Mouse (Mus musculus): Measurements from ENCODE around the gene Ap1m2.

- no peak for TF ChIP-seq CTCF (conservative IDR thresholded peaks at IDR 0.05; ENCODE audit: low read length)
- no peak for TF ChIP-seq NANOG (IDR thresholded peaks at IDR 0.05; ENCODE audit: borderline replicate concordance, low read length)
Measured at GRCm38 (mm10) chr9:21286753-21287152, 25.4 kb downstream of the Ap1m2 start.

All from E14TG2a.4 (cell line).